Mouse (Mus musculus) monocyte, adult 2 months (primary cell): Measurements from ENCODE around the gene Ypel2.

ENCODE experiments used
- DNase-seq, 2 experiments: peaks; one replicate each; pipeline ENCODE4 v3.0.0; 2022; ENCODE audit warnings: low spot score in 2 of 2, low read depth in 1 of 2

The Ypel2 gene

GRCm38 (mm10) chr11:86934895-86935294 is 58.6 kb downstream of the Ypel2 start:
- DNase-seq, result no peak

GRCm38 (mm10) chr11:86932201-86932600 is 61.3 kb downstream of the Ypel2 start:
- DNase-seq, result no peak

- DNase-seq, result no peak
Observed at GRCm38 (mm10) chr11:86930636-86931180, 62.8 kb downstream of the Ypel2 start.

GRCm38 (mm10) chr11:86929985-86930384 is 63.5 kb downstream of the Ypel2 start:
- no peak for DNase-seq

GRCm38 (mm10) chr11:86929531-86929930 is 64.0 kb downstream of the Ypel2 start:
- DNase-seq, result no peak

GRCm38 (mm10) chr11:86925085-86925638 is 68.3 kb downstream of the Ypel2 start:
- DNase-seq, result no peak

- no peak for DNase-seq
Observed at GRCm38 (mm10) chr11:86924629-86925028, 68.9 kb downstream of the Ypel2 start.

- no peak for DNase-seq
Observed at GRCm38 (mm10) chr11:86923654-86924053, 69.9 kb downstream of the Ypel2 start.

- no peak for DNase-seq
Observed at GRCm38 (mm10) chr11:86922029-86922428, 71.5 kb downstream of the Ypel2 start.

- DNase-seq, result no peak
Observed at GRCm38 (mm10) chr11:86921335-86921734, 72.2 kb downstream of the Ypel2 start.

GRCm38 (mm10) chr11:86920111-86921080 is 73.1 kb downstream of the Ypel2 start:
- DNase-seq, result no peak

- no peak for DNase-seq
Observed at GRCm38 (mm10) chr11:86919468-86919867, 74.0 kb downstream of the Ypel2 start.

GRCm38 (mm10) chr11:86917536-86917935 is 76.0 kb downstream of the Ypel2 start:
- no peak for DNase-seq

- no peak for DNase-seq
Observed at GRCm38 (mm10) chr11:86916596-86917249, 76.8 kb downstream of the Ypel2 start.

GRCm38 (mm10) chr11:86914329-86914728 is 79.2 kb downstream of the Ypel2 start:
- DNase-seq, result no peak

- DNase-seq, result no peak
Observed at GRCm38 (mm10) chr11:86910244-86910643, 83.3 kb downstream of the Ypel2 start.

- no peak for DNase-seq
Observed at GRCm38 (mm10) chr11:86909028-86909427, 84.5 kb downstream of the Ypel2 start.

- DNase-seq, result no peak
Observed at GRCm38 (mm10) chr11:86907889-86908590, 85.5 kb downstream of the Ypel2 start.

GRCm38 (mm10) chr11:86906767-86907662 is 86.5 kb downstream of the Ypel2 start:
- DNase-seq, result no peak

GRCm38 (mm10) chr11:86906257-86906656 is 87.2 kb downstream of the Ypel2 start:
- DNase-seq, result no peak
